Mouse (Mus musculus) hindbrain, embryonic 12.5 days (tissue): ENCODE data around the gene Ddt. TPM values are rescaled to one million over a fixed set of nuclear protein-coding genes. Genes with fewer than 3 reads are reported as not detected.
A peak's percentile ranks its signal among the peaks of the same experiment; 100 is the strongest.
"Not testable (repeated sequence)": the region's sequence is repeated elsewhere in the genome, so short reads cannot be mapped to it uniquely, and the experiment has no call there.

ENCODE experiments used
- ATAC-seq: fragments of 200-750 bp; cut with Nextera tagmentation; 2 replicates; pipeline ENCODE4 v1.8.0; 2017; ENCODE audit warnings: moderate TSS enrichment; ENCODE audit not compliant: low FRiP score
- H3K27ac ChIP-seq: fragments of 300-500 bp; sonication (generic); 2 replicates; pipeline ENCODE4 v1.5.1; 2016; ENCODE audit warnings: mild to moderate bottlenecking
- H3K27me3 ChIP-seq: fragments of 300-500 bp; sonication (generic); 2 replicates; pipeline ENCODE4 v1.6.1; 2016; ENCODE audit warnings: mild to moderate bottlenecking
- H3K36me3 ChIP-seq: fragments of 300-500 bp; sonication (generic); 2 replicates; pipeline ENCODE4 v1.6.1; 2016; ENCODE audit warnings: mild to moderate bottlenecking
- H3K4me1 ChIP-seq: fragments of 300-500 bp; sonication (generic); 2 replicates; pipeline ENCODE4 v1.6.1; 2016
- H3K4me2 ChIP-seq: fragments of 300-500 bp; sonication (generic); replicated peaks from 2 replicates; pipeline ENCODE4 v1.6.1; 2016; ENCODE audit warnings: mild to moderate bottlenecking
- H3K4me3 ChIP-seq: fragments of 300-500 bp; sonication (generic); 2 replicates; pipeline ENCODE4 v1.5.1; 2016; ENCODE audit warnings: mild to moderate bottlenecking
- H3K9ac ChIP-seq: fragments of 300-500 bp; sonication (generic); 2 replicates; pipeline ENCODE4 v1.6.1; 2016; ENCODE audit warnings: mild to moderate bottlenecking, moderate library complexity
- H3K9me3 ChIP-seq: fragments of 300-500 bp; sonication (generic); replicated peaks from 2 replicates; pipeline ENCODE4 v1.6.1; 2016; ENCODE audit warnings: mild to moderate bottlenecking
- WGBS: fragments of 180-500 bp; shearing (Covaris S2); methylation state at CpG from one replicate; pipeline ENCODE4 v1.1.7; 2016; 5-methylcytosine and 5-hydroxymethylcytosine counted together
- polyA plus RNA-seq: library from polyadenylated mRNA; unstranded; fragments of >200 nt; fragmentation: Nextera tagmentation; extraction: Ambion mirVana; gene quantifications from 2 replicates; pipeline ENCODE4 v1.2.1, GENCODE M21; 2016

Ddt gene
- polyA plus RNA-seq, 1 experiment from 2014 or later, result 86.4 TPM

GRCm38 (mm10) chr10:75789081-75789735 lies 16.0 kb upstream of the Ddt start:
- Histone ChIP-seq H3K36me3 (no peaks in the 10 kb centered on the region), H3K4me2 (no peak overlapping the region), H3K27ac (no peak overlapping the region), H3K9ac (no peak overlapping the region), H3K27me3 (peaks cover 3% of the 10 kb centered on the region), H3K4me1 (0 out of 2 replicates have a peak, but pooled peaks cover 4% of the 10 kb centered on the region), H3K4me3 (no peak overlapping the region), H3K9me3 (no peaks in the 10 kb centered on the region)
- no peak for ATAC-seq
- 79% methylated on average over 6 of the region's 6 CpGs for WGBS

- WGBS, result 91% methylated on average over 8 of the region's 8 CpGs
- peaks cover 8% of the 10 kb centered on the region; the same call in 1 of the 2 replicates for H3K27me3 ChIP-seq
- no peak for ATAC-seq
Observed at GRCm38 (mm10) chr10:75788277-75788676, 15.1 kb upstream of the Ddt start.

GRCm38 (mm10) chr10:75785442-75785841 lies 12.2 kb upstream of the Ddt start:
- WGBS, result 94% methylated on average over 1 of the region's 1 CpGs
- Histone ChIP-seq H3K27me3 (peaks cover 32% of the 10 kb centered on the region), H3K4me3 (no peak overlapping the region), H3K4me2 (no peak overlapping the region), H3K27ac (no peak overlapping the region), H3K36me3 (no peaks in the 10 kb centered on the region), H3K9me3 (no peaks in the 10 kb centered on the region), H3K4me1 (peaks cover 8% of the 10 kb centered on the region), H3K9ac (no peak overlapping the region)
- ATAC-seq, result no peak

More at GRCm38 (mm10) chr10:75788277-75788676, 15.1 kb upstream of the Ddt start:
- Histone ChIP-seq H3K9ac (no peak overlapping the region), H3K4me2 (no peak overlapping the region), H3K9me3 (no peaks in the 10 kb centered on the region), H3K36me3 (no peaks in the 10 kb centered on the region), H3K4me3 (no peak overlapping the region), H3K27ac (no peak overlapping the region), H3K4me1 (0 out of 2 replicates have a peak, but pooled peaks cover 4% of the 10 kb centered on the region)

- Histone ChIP-seq H3K36me3 (no peaks in the 10 kb centered on the region), H3K4me2 (peak within 1 kb of the TSS; percentile 73), H3K9me3 (no peaks in the 10 kb centered on the region), H3K9ac (0 out of 2 replicates have a peak within 1 kb of the TSS, but pooled peaks have one; percentile 39), H3K4me3 (peak within 1 kb of the TSS; percentile 34), H3K27me3 (peaks cover 59% of the 10 kb centered on the region), H3K4me1 (peaks cover 9% of the 10 kb centered on the region), H3K27ac (no peak within 1 kb of the TSS)
- no peak for ATAC-seq
- WGBS, result under 1% methylated on average over 28 of the region's 28 CpGs
Observed at GRCm38 (mm10) chr10:75780769-75781578, 7.8 kb upstream of the Ddt start, which contains the start of the genes Gm20441 and Gstt3. Gene Gm20441, minus strand, starts transcription at chr10:75780954. Gene Gstt3, minus strand, starts transcription at chr10:75781414.

- no peak overlapping the region for H3K9ac ChIP-seq
- H3K4me1 ChIP-seq, result peaks cover 9% of the 10 kb centered on the region
- 43% methylated on average over 15 of the region's 15 CpGs for WGBS
- no peak overlapping the region for H3K27ac ChIP-seq
- 0 out of 2 replicates have a peak overlapping the region, but pooled peaks have one; percentile 2 for H3K4me2 ChIP-seq
- no peaks in the 10 kb centered on the region for H3K36me3 ChIP-seq
- no peak for ATAC-seq
- H3K9me3 ChIP-seq, result no peaks in the 10 kb centered on the region
- H3K27me3 ChIP-seq, result peaks cover 63% of the 10 kb centered on the region
- no peak overlapping the region for H3K4me3 ChIP-seq
Observed at GRCm38 (mm10) chr10:75779206-75780174, 6.3 kb upstream of the Ddt start.

- H3K27me3 ChIP-seq, result peaks cover 56% of the 10 kb centered on the region
- ATAC-seq, result no peak
- 74% methylated on average over 2 of the region's 2 CpGs for WGBS
Observed at GRCm38 (mm10) chr10:75777885-75778284, 4.7 kb upstream of the Ddt start.

GRCm38 (mm10) chr10:75776562-75776961 lies 3.3 kb upstream of the Ddt start:
- no peak overlapping the region for H3K9ac ChIP-seq
- H3K9me3 ChIP-seq, result no peaks in the 10 kb centered on the region
- ATAC-seq, result no peak
- no peaks in the 10 kb centered on the region for H3K36me3 ChIP-seq
- peaks cover 16% of the 10 kb centered on the region for H3K4me1 ChIP-seq
- 84% methylated on average over 6 of the region's 6 CpGs for WGBS
- no peak overlapping the region for H3K27ac ChIP-seq
- peaks cover 43% of the 10 kb centered on the region for H3K27me3 ChIP-seq
- H3K4me2 ChIP-seq, result no peak overlapping the region
- no peak overlapping the region for H3K4me3 ChIP-seq

More at GRCm38 (mm10) chr10:75777885-75778284, 4.7 kb upstream of the Ddt start:
- no peaks in the 10 kb centered on the region for H3K36me3 ChIP-seq
- H3K27ac ChIP-seq, result no peak overlapping the region
- H3K4me1 ChIP-seq, result peaks cover 9% of the 10 kb centered on the region
- no peaks in the 10 kb centered on the region for H3K9me3 ChIP-seq
- no peak overlapping the region for H3K9ac ChIP-seq
- H3K4me3 ChIP-seq, result no peak overlapping the region
- no peak overlapping the region for H3K4me2 ChIP-seq

- Histone ChIP-seq H3K27ac (no peak overlapping the region), H3K4me3 (no peak overlapping the region), H3K36me3 (no peaks in the 10 kb centered on the region), H3K27me3 (peaks cover 24% of the 10 kb centered on the region), H3K9ac (no peak overlapping the region), H3K4me1 (peaks cover 8% of the 10 kb centered on the region), H3K9me3 (no peaks in the 10 kb centered on the region), H3K4me2 (no peak overlapping the region)
- WGBS, result 92% methylated on average over 9 of the region's 9 CpGs
- no peak for ATAC-seq
Observed at GRCm38 (mm10) chr10:75774587-75774986, 1.4 kb upstream of the Ddt start.

GRCm38 (mm10) chr10:75774102-75774501 lies 888 bp upstream of the Ddt start:
- H3K27ac ChIP-seq, result no peak overlapping the region
- H3K9ac ChIP-seq, result no peak overlapping the region
- no peak for ATAC-seq
- H3K4me2 ChIP-seq, result no peak overlapping the region
- peaks cover 19% of the 10 kb centered on the region for H3K27me3 ChIP-seq
- no peak overlapping the region for H3K4me3 ChIP-seq
- H3K36me3 ChIP-seq, result no peaks in the 10 kb centered on the region
- WGBS, result 89% methylated on average over 5 of the region's 5 CpGs
- H3K9me3 ChIP-seq, result no peaks in the 10 kb centered on the region
- H3K4me1 ChIP-seq, result peaks cover 8% of the 10 kb centered on the region

GRCm38 (mm10) chr10:75767756-75768155 lies 5.5 kb downstream of the Ddt start:
- not testable (repeated sequence) for H3K27me3 ChIP-seq, H3K9me3 ChIP-seq, H3K9ac ChIP-seq, H3K4me3 ChIP-seq, H3K4me2 ChIP-seq, ATAC-seq, H3K27ac ChIP-seq, H3K36me3 ChIP-seq
- H3K4me1 ChIP-seq, result peaks cover 19% of the 10 kb centered on the region
- WGBS, result 30% methylated on average over 5 of the region's 5 CpGs

- Histone ChIP-seq H3K4me3 (no peak overlapping the region), H3K4me1 (peaks cover 17% of the 10 kb centered on the region), H3K27ac (no peak overlapping the region), H3K36me3 (no peaks in the 10 kb centered on the region), H3K27me3 (no peaks in the 10 kb centered on the region), H3K4me2 (no peak overlapping the region), H3K9ac (no peak overlapping the region), H3K9me3 (no peaks in the 10 kb centered on the region)
- ATAC-seq, result no peak
- 88% methylated on average over 6 of the region's 6 CpGs for WGBS
Observed at GRCm38 (mm10) chr10:75766856-75767255, 6.4 kb downstream of the Ddt start.
